Mouse (Mus musculus) yolk sac, embryonic 10.5 days (tissue): ENCODE measurements around the gene Wars.

ENCODE experiments used
- DNase-seq: peaks from one replicate; pipeline ENCODE4 v3.0.0-alpha.2; 2017; ENCODE audit warnings: low spot score

The Wars gene

DNA sequence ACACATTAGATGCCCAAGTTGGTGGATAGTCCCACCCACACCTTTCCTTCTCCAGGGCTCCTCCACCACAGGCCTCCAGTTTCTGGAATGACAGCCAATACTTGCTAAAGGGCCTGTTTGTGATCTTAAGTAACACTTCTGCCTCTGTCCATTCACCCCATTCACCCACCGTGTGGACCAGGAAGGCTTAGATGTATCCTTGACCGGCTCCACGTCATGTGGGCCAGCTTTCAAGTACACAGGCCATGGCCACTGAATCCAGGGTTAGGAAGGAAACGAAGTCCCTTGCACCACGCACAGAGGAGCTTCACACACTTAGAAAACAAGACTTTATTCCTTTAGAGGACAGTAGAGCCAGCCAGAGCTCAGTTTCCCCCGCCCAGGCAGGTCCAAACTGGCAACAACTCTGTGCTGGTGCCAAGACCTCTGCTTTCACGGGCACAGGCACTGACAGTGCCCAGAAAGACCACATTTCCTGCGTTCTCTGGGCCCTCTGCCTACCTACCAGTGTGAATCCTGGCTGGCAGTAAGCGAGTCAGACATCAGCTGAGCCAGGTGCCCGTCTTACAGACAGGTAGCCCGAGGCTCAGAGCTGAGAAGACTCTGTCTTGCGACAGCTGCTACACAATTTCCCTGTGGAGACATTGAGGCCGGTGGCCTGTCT, 68.3 kb downstream of the Wars start:
- DNase-seq: no peak

DNA sequence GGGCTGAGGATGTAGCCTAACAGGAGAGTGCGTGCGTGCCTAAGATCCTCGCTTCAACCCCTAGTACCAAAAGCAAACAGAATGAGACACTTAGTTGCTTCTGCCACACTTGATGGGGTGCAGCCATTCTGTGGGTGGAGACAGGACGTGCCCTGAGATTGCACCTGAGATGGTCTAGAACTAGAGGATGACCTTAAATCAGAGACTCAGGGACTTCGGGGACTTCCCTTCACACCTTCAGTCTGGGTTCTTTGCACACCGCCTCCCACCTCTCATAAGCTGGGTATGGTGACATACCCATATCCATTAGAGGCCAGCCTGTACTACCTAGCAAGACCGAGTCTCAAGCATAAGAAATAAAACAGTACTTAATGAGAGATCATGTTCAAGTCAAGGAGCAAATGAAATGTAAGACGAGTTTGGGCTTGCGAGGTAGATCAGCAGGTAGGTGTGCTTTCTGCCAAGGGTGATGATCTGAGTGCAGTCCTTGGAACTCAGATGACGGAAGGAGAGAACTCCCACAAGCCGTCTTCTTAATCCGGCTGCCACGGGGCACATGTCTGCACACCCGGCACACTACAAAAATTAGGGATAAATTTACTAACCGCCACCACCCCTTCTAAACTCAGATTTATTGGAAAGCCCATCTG, 69.6 kb downstream of the Wars start:
- DNase-seq: no peak

DNA sequence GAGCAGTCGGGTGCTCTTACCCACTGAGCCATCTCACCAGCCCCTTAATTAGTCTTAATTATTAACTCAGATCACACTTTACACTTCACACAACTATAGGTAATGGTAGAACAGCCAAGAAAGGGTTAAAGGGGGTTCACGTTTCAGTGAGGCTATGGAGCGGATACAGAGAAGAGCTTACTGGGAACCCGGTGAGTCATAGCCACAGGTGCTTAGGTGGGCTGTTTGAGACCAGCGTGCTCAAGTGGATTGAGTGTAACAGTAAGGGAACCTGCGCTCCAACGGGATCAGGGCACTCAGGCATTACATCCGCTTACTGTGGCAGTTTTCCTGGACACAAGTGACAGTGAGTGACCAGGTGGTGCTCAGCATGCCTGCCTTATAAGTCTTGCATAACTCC, 70.9 kb downstream of the Wars start:
- no peak for DNase-seq

DNA sequence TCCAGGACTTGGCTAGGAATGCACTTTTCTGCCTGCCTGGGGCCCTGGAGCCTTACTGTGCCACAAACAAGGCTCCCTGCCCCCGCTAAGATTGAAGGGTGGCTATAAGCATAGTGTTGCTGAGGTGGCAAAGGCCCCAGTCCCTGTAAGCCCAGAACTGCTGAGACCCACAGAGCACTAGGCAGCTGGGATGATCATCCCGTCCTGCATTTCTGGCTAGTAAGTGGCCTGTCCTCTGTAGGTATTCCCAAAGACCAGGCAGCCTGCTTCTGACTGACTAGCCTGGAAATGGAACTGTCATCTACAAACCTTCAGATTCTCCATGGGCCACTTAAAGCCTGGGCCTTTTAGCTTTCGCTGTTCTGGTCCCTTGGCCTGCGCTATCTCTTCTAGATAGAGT, 73.5 kb downstream of the Wars start:
- no peak for DNase-seq

DNA sequence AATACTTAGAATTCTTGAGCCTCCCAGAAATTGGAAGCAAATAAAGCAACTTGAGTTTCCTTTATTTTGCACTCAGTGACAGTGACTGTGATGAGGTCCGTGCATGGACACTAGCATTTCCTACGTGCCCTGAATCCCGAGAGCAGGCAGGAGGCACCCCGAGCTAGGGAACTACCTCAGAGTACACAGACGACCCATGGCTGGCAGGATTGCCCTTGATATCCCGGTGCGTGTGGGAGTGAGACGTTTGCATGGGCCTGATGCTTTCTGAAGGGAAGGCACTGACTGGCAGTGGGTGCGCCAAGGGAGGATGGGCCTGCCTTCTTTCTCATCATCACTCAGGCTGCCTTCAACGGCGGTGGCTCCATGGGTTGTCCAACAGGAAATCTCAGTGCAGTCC, 77.4 kb downstream of the Wars start:
- DNase-seq: no peak

DNA sequence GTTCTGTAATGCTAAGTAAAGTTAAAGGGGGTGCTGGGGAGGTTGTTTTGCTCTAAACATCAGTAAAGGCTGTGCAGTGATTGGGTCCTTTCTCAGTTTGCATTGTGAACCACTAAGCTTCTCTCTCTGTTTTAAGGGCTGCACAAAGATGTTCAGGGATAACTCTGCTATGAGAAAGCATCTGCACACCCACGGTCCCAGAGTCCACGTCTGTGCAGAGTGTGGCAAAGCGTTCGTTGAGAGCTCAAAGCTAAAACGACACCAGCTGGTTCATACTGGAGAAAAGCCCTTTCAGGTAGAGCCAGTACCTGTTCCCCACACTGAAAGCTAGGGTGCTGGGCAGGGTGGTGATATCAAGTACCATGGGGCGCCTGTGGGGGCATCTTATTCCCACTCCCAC, 79.5 kb downstream of the Wars start:
- no peak for DNase-seq

DNA sequence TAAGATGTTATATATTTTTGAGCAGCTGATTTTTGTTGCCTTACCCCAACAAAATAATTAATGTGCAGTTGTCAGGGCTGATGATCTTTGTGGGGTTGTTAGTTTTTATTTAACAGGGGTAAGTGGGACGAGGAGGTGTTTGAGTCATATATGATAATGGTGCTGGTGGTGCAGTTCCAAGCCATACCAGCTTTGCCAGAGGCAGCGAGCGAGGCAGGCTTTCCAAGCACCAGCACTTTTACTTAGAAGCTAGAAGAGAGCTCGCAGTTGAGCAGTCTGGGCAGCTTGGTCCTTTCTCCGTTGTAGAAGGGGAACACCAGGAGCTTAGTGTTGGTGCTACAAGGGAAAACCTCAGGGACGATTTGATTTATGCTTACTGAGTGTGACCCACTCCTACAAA, 81.5 kb downstream of the Wars start:
- no peak for DNase-seq

DNA sequence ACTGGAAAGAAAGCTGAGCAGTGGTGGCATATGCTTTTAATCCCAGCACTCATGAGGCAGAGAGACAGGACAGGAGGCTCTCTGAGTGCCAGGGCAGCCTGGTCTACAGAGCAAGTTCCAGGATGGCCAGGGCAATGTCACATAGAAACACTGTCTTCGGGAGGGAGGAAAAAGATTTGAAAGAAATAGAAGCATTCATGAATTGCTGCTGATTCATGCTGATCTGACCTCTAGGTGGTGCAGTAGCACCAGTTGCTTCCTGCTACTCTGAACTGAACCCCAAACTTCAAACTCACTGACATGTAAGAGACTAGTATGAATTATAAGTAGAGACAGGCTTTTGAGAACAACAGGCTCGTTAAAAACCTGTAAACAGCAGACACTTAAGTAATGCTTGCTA, 82.8 kb downstream of the Wars start:
- DNase-seq: no peak

DNA sequence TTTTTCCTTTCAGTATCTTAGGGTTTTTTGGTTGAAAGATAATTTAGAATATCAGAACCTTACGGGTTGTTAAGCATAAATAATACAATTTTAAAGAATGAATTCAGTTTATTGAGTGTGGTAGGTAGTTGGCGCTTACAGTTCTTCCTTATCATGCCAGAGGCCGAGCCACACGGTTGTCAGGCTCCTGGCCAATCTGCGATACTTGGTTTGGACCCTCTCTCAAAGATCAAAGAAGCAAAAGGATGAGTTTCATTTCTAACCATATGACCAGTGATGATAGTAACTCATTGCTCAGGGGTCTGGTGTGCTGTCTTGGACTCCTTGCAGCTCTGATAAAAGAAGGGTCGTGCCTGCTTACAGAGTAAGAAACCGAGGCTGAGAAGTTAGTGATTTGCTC, 83.7 kb downstream of the Wars start:
- DNase-seq: no peak
